Mouse (Mus musculus): ENCODE results near the gene Got1. TPM values are rescaled to one million over a fixed set of nuclear protein-coding genes. Genes with fewer than 3 reads are reported as not detected.

Gene Got1
- polyA plus RNA-seq, 1 experiment = 41.3 TPM

DNA sequence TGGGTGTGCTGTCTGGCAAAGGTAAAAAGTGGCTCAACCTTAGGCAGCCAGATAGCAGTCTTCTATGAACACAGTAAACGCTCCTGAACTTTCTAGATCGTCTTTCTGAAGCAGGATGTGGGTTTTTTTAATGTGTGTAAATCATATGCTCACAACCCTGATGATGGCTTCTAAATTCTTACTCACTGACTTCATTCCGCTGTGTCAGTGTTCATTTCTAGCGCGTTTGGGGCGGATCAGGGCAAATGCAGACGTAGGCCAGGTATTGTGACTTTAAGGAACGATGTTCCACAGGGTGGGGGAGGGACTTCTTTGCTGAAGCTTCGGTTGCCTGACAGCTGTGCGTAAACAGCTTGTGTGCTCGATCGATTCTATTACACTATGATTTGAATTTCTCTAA lies 6.5 kb upstream of the Got1 start:
- no peak overlapping the region for H3K4me3 ChIP-seq (ENCODE audit: low read depth, low read length)
- H3K27ac ChIP-seq (ENCODE audit: insufficient read depth, low read depth, low read length) = 0 out of 2 replicates have a peak overlapping the region, but pooled peaks have one; percentile 32
- TF ChIP-seq POLR2A (IDR thresholded peaks at IDR 0.05; ENCODE audit: low read depth, low read length) = no peak
- no peak for TF ChIP-seq CTCF (IDR thresholded peaks at IDR 0.05; ENCODE audit: extremely low read depth, insufficient read length, insufficient replicate concordance, low read depth, low read length)
- 10% methylated on average over 12 of the region's 12 CpGs for WGBS
- no peaks in the 10 kb centered on the region for H3K4me1 ChIP-seq (ENCODE audit: control insufficient read depth, insufficient read depth, insufficient read length, low read length)
- H3K36me3 ChIP-seq (ENCODE audit: control insufficient read depth, insufficient read depth, low read length) = no peaks in the 10 kb centered on the region
- peaks cover 4% of the 10 kb centered on the region; the same call in 1 of the 2 replicates for H3K27me3 ChIP-seq (ENCODE audit: control insufficient read depth, insufficient read depth, low read length)

DNA sequence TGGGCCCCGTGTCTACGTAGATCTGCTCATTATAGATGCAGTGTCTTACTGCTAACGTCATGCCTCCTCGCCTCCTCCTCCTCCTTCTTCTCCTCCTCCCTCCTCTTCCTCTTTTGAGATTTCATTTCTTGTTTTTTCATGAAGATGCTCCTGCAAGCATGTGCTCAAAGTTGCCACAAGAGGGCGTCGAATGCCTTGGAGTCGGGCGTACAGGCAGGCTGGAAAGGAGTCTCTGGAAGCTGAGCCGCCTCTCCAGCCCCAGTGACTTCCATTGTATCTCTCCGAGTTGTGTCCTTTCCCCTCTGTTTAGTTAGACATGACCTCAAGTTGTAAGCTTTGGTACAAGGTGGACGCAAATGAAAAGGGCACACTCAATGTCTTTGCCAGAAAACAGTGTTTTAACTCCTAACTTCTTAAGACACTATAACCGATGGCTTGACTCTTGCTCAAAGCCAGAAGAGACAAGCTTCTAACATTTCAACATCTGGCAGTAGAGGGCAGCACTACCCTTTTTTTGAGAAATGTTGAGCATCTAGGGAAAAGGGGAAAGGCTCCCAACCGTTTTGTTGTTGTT lies 5.9 kb upstream of the Got1 start:
- WGBS = 2% methylated on average over 13 of the region's 13 CpGs
- no peaks in the 10 kb centered on the region for H3K36me3 ChIP-seq (ENCODE audit: control insufficient read depth, insufficient read depth, low read length)
- TF ChIP-seq POLR2A (IDR thresholded peaks at IDR 0.05; ENCODE audit: low read depth, low read length) (no peak), CTCF (IDR thresholded peaks at IDR 0.05; ENCODE audit: extremely low read depth, insufficient read length, insufficient replicate concordance, low read depth, low read length) (peak; percentile 90)
- peak overlapping the region; percentile 54; the same call in 1 of the 2 replicates for H3K27ac ChIP-seq (ENCODE audit: insufficient read depth, low read depth, low read length)
- no peak overlapping the region for H3K4me3 ChIP-seq (ENCODE audit: low read depth, low read length)
- H3K27me3 ChIP-seq (ENCODE audit: control insufficient read depth, insufficient read depth, low read length) = peaks cover 4% of the 10 kb centered on the region; the same call in 1 of the 2 replicates
- H3K4me1 ChIP-seq (ENCODE audit: control insufficient read depth, insufficient read depth, insufficient read length, low read length) = peaks cover 2% of the 10 kb centered on the region; the same call in 1 of the 2 replicates

GRCm38 (mm10) chr19:43528056-43528587 lies 3.7 kb upstream of the Got1 start:
- Histone ChIP-seq H3K36me3 (ENCODE audit: control insufficient read depth, insufficient read depth, low read length) (no peaks in the 10 kb centered on the region), H3K4me1 (ENCODE audit: control insufficient read depth, insufficient read depth, insufficient read length, low read length) (peaks cover 5% of the 10 kb centered on the region; the same call in 1 of the 2 replicates), H3K27me3 (ENCODE audit: control insufficient read depth, insufficient read depth, low read length) (peaks cover 4% of the 10 kb centered on the region; the same call in 1 of the 2 replicates), H3K27ac (ENCODE audit: insufficient read depth, low read depth, low read length) (no peak overlapping the region), H3K4me3 (ENCODE audit: low read depth, low read length) (no peak overlapping the region)
- TF ChIP-seq CTCF (IDR thresholded peaks at IDR 0.05; ENCODE audit: extremely low read depth, insufficient read length, insufficient replicate concordance, low read depth, low read length) (no peak), POLR2A (IDR thresholded peaks at IDR 0.05; ENCODE audit: low read depth, low read length) (no peak)
- WGBS = 91% methylated on average over 8 of the region's 8 CpGs

GRCm38 (mm10) chr19:43527131-43527530 lies 2.7 kb upstream of the Got1 start:
- peaks cover 5% of the 10 kb centered on the region; the same call in 1 of the 2 replicates for H3K4me1 ChIP-seq (ENCODE audit: control insufficient read depth, insufficient read depth, insufficient read length, low read length)
- 13% methylated on average over 11 of the region's 11 CpGs for WGBS
- no peak overlapping the region for H3K4me3 ChIP-seq (ENCODE audit: low read depth, low read length)
- peaks cover 1% of the 10 kb centered on the region; the same call in 1 of the 2 replicates for H3K36me3 ChIP-seq (ENCODE audit: control insufficient read depth, insufficient read depth, low read length)
- TF ChIP-seq POLR2A (IDR thresholded peaks at IDR 0.05; ENCODE audit: low read depth, low read length) (no peak), CTCF (IDR thresholded peaks at IDR 0.05; ENCODE audit: extremely low read depth, insufficient read length, insufficient replicate concordance, low read depth, low read length) (peak; percentile 48; the same call in 1 of the 2 replicates)
- H3K27me3 ChIP-seq (ENCODE audit: control insufficient read depth, insufficient read depth, low read length) = peaks cover 4% of the 10 kb centered on the region; the same call in 1 of the 2 replicates
- no peak overlapping the region for H3K27ac ChIP-seq (ENCODE audit: insufficient read depth, low read depth, low read length)

DNA sequence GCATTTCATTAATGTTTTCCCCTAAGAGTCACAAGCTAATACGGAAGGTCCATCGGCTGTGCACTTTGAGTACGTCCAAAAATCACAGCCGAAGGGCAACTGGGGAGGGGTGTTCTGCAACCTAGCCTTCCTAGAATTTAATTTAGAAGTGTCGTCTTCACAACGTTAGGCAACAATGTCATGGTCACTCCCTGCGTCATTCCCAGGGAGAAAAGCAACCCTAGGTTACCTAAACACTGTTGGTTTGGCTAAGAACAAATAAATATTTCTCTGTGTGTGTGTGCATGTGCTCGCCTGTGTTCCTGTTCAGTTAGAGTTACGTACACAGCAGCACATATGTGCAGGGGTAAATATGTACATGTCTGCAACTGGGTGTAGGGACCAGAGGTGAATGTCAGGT lies 1.6 kb upstream of the Got1 start:
- TF ChIP-seq CTCF (IDR thresholded peaks at IDR 0.05; ENCODE audit: extremely low read depth, insufficient read length, insufficient replicate concordance, low read depth, low read length) = no peak
- no peak for TF ChIP-seq POLR2A (IDR thresholded peaks at IDR 0.05; ENCODE audit: low read depth, low read length)
- H3K4me3 ChIP-seq (ENCODE audit: low read depth, low read length) = no peak overlapping the region
- WGBS = 86% methylated on average over 9 of the region's 9 CpGs

GRCm38 (mm10) chr19:43525566-43525965 lies 1.2 kb upstream of the Got1 start:
- WGBS = 84% methylated on average over 7 of the region's 7 CpGs
- Histone ChIP-seq H3K4me1 (ENCODE audit: control insufficient read depth, insufficient read depth, insufficient read length, low read length) (peaks cover 9% of the 10 kb centered on the region; the same call in 1 of the 2 replicates), H3K27me3 (ENCODE audit: control insufficient read depth, insufficient read depth, low read length) (no peaks in the 10 kb centered on the region), H3K36me3 (ENCODE audit: control insufficient read depth, insufficient read depth, low read length) (peaks cover 1% of the 10 kb centered on the region; the same call in 1 of the 2 replicates), H3K27ac (ENCODE audit: insufficient read depth, low read depth, low read length) (peak overlapping the region; percentile 59), H3K4me3 (ENCODE audit: low read depth, low read length) (no peak overlapping the region)
- TF ChIP-seq CTCF (IDR thresholded peaks at IDR 0.05; ENCODE audit: extremely low read depth, insufficient read length, insufficient replicate concordance, low read depth, low read length) (no peak), POLR2A (IDR thresholded peaks at IDR 0.05; ENCODE audit: low read depth, low read length) (no peak)

More for the DNA sequence above, 1.6 kb upstream of the Got1 start:
- Histone ChIP-seq H3K27ac (ENCODE audit: insufficient read depth, low read depth, low read length) (no peak overlapping the region), H3K36me3 (ENCODE audit: control insufficient read depth, insufficient read depth, low read length) (peaks cover 1% of the 10 kb centered on the region; the same call in 1 of the 2 replicates), H3K4me1 (ENCODE audit: control insufficient read depth, insufficient read depth, insufficient read length, low read length) (peaks cover 5% of the 10 kb centered on the region; the same call in 1 of the 2 replicates), H3K27me3 (ENCODE audit: control insufficient read depth, insufficient read depth, low read length) (peaks cover 3% of the 10 kb centered on the region; the same call in 1 of the 2 replicates)

DNA sequence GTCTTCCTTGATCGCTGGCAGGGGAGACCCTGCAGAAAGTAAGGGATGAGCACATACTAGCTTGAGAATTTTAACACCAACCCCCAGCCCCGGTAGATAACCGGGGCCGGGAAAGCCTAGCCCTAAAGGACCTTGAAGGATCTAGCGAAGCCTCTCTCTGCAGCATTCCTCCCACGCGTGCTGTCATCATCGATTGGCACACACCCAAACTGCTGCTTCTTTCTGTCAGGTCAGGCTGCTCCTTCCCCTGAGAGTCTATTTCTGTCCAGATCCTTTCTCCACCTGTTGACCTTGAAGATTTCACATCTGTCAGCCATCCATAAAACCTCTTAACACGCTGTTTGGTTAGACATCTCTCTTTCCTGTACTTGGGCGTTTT lies 688 bp upstream of the Got1 start:
- Histone ChIP-seq H3K4me3 (ENCODE audit: low read depth, low read length) (peak overlapping the region; percentile 71), H3K36me3 (ENCODE audit: control insufficient read depth, insufficient read depth, low read length) (peaks cover 1% of the 10 kb centered on the region; the same call in 1 of the 2 replicates), H3K4me1 (ENCODE audit: control insufficient read depth, insufficient read depth, insufficient read length, low read length) (peaks cover 11% of the 10 kb centered on the region; the same call in 1 of the 2 replicates), H3K27me3 (ENCODE audit: control insufficient read depth, insufficient read depth, low read length) (no peaks in the 10 kb centered on the region), H3K27ac (ENCODE audit: insufficient read depth, low read depth, low read length) (peak overlapping the region; percentile 59)
- WGBS = 6% methylated on average over 10 of the region's 10 CpGs
- TF ChIP-seq CTCF (IDR thresholded peaks at IDR 0.05; ENCODE audit: extremely low read depth, insufficient read length, insufficient replicate concordance, low read depth, low read length) (no peak), POLR2A (IDR thresholded peaks at IDR 0.05; ENCODE audit: low read depth, low read length) (no peak)

Data from small intestine, adult 2 months (tissue).